Mouse (Mus musculus) ES-E14 (cell line): ENCODE results near the gene Pex19.

Experiments
- CHD2 ChIP-seq: IDR thresholded peaks from 2 replicates; pipeline ENCODE4 v1.6.1; 2014; ENCODE audit warnings: mild to moderate bottlenecking, low read depth, low read length, inconsistent platforms
- HCFC1 ChIP-seq: IDR thresholded peaks from 2 replicates; pipeline ENCODE4 v1.6.1; 2012; ENCODE audit warnings: low read length, inconsistent platforms, borderline replicate concordance; ENCODE audit not compliant: insufficient read depth
- ZC3H11A ChIP-seq: IDR thresholded peaks from 2 replicates; pipeline ENCODE4 v1.6.1; 2012; ENCODE audit warnings: low read depth, mild to moderate bottlenecking, inconsistent platforms, low read length, borderline replicate concordance
- ZNF384 ChIP-seq: IDR thresholded peaks from 2 replicates; pipeline ENCODE4 v1.6.1; 2012; ENCODE audit warnings: low read depth, low read length, inconsistent platforms

DNA sequence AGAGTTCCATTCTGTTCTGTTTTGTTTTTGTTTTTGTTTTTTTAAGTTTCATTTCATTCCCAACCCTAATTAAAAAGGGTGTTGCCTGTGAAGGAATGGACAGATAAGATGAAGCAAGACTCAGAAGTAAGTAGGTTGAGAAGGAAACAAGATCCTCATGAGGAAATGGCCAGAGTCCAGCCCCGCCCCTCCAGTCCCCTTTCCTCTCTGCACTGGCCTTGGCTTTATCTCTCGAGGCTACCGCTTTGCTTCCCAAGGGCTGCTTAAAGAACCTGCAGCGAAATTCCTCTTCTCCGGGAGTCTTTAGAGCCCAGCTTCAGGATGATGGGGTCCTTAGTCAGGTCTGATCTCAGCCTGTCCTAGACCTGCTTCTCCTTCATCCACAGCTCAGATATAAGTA is 48.6 kb upstream of the Pex19 start:
- TF ChIP-seq ZC3H11A: no peak
- TF ChIP-seq ZNF384: no peak
- TF ChIP-seq CHD2: no peak
- no peak for TF ChIP-seq HCFC1
